Comparison of ENCODE assay signal across 14 mouse cellular contexts in genomic region chr5:32761566-32762140, GRCm38 (mm10). TPM values are rescaled to one million over a fixed set of nuclear protein-coding genes. Genes with fewer than 3 reads are reported as not detected.
DNase-seq lines count a peak whose midpoint lies in the region; ATAC-seq and TF ChIP-seq lines count a peak whose summit lies in the region.
"Had no signal": no experiment of that assay in that cellular context is flagged by ENCODE, and none has a peak within 500 bp of the region (broad histone marks: within the 10 kb centered on the region; RNA-seq: fewer than 3 reads in every experiment).

No protein-coding gene starts in this region.

- H3K36me3 ChIP-seq in intestine, embryonic 15.5 days, result peaks cover 11% of the 10 kb centered on the region; the same call in 1 of the 2 replicates
- H3K36me3 ChIP-seq in small intestine, adult 2 months (ENCODE audit: control insufficient read depth, insufficient read depth, low read length), result peaks cover 15% of the 10 kb centered on the region

- 78% methylated on average over 5 of the region's 5 CpGs for WGBS in intestine, embryonic 15.5 days
- 29% methylated on average over 5 of the region's 5 CpGs for WGBS in small intestine, adult 2 months

- H3K4me1 ChIP-seq in intestine, embryonic 15.5 days (replicated peaks), result peaks cover 3% of the 10 kb centered on the region; the same call in 1 of the 2 replicates
- H3K4me1 ChIP-seq in small intestine, adult 2 months (ENCODE audit: control insufficient read depth, insufficient read depth, insufficient read length, low read length), result peaks cover 10% of the 10 kb centered on the region; the same call in 1 of the 2 replicates
- H3K4me1 ChIP-seq: hindbrain, embryonic 10.5 days; neural tube, embryonic 15.5 days had no signal

- intact Hi-C loops in gastrocnemius, postnatal 14 days (cut with DNase I; ENCODE audit: low total_unique reads), result no loop called here

- H3K4me2 ChIP-seq in intestine, embryonic 15.5 days (replicated peaks), result no peak overlapping the region
- H3K4me2 ChIP-seq: neural tube, embryonic 15.5 days had no signal

- no peak for TF ChIP-seq CTCF in small intestine, adult 2 months (IDR thresholded peaks at IDR 0.05; ENCODE audit: extremely low read depth, insufficient read length, insufficient replicate concordance, low read depth, low read length)

- no peak overlapping the region for H3K4me3 ChIP-seq in intestine, embryonic 15.5 days (replicated peaks)
- H3K4me3 ChIP-seq in small intestine, adult 2 months (ENCODE audit: low read depth, low read length), result no peak overlapping the region
- H3K4me3 ChIP-seq: erythroblast, embryonic 14.5 days; hindbrain, embryonic 10.5 days; neural tube, embryonic 15.5 days had no signal

- peak; percentile 83 for ATAC-seq in common myeloid progenitor, adult 5-6 weeks (replicated peaks; ENCODE audit: low read depth, poor library complexity, severe bottlenecking)
- peak; percentile 52; the same call in 1 of the 2 replicates for ATAC-seq in intestine, embryonic 15.5 days
- ATAC-seq: midbrain, embryonic 16.5 days had no signal

- H3K9me3 ChIP-seq in intestine, embryonic 15.5 days, result no peaks in the 10 kb centered on the region
- H3K9me3 ChIP-seq: hindbrain, embryonic 10.5 days; neural tube, embryonic 15.5 days had no signal

- H3K27me3 ChIP-seq in intestine, embryonic 15.5 days (replicated peaks), result no peaks in the 10 kb centered on the region
- no peaks in the 10 kb centered on the region for H3K27me3 ChIP-seq in small intestine, adult 2 months (ENCODE audit: control insufficient read depth, insufficient read depth, low read length)
- H3K27me3 ChIP-seq: neural tube, embryonic 15.5 days had no signal

- no peak overlapping the region; the same call in 1 of the 2 replicates for H3K27ac ChIP-seq in intestine, embryonic 15.5 days
- peak overlapping the region; percentile 84 for H3K27ac ChIP-seq in small intestine, adult 2 months (ENCODE audit: insufficient read depth, low read depth, low read length)
- H3K27ac ChIP-seq: hindbrain, embryonic 10.5 days; neural tube, embryonic 15.5 days; stomach, postnatal 0 days had no signal

- H3K9ac ChIP-seq in intestine, embryonic 15.5 days, result no peak overlapping the region
- H3K9ac ChIP-seq: neural tube, embryonic 15.5 days had no signal

- no peak for TF ChIP-seq POLR2A in small intestine, adult 2 months (IDR thresholded peaks at IDR 0.05; ENCODE audit: low read depth, low read length)

- peak; percentile 21 to 35 for DNase-seq in kidney, postnatal 36 days
- DNase-seq in kidney, adult 8-10 months, result no peak
- no peak for DNase-seq in frontal cortex, postnatal 10 days (ENCODE audit: low spot score in 2 of 2)
- DNase-seq in gastrocnemius, postnatal 14 days, result no peak
- DNase-seq: cerebellum, postnatal 36 days; layer of hippocampus, postnatal 36 days had no signal

RNA-seq across cellular contexts. Expression of gene Pisd, which starts 23.8 kb away (rescaled TPM):
- 26.5 and 31.6 TPM in 2 replicates for total RNA-seq in common myeloid progenitor, adult 5-6 weeks (2017)
- 91.1 and 97.2 TPM in 2 replicates for polyA plus RNA-seq in intestine, embryonic 15.5 days (2015; fragmentation: Nextera tagmentation; extraction: Ambion mirVana)
- polyA plus RNA-seq in small intestine, adult 2 months (2012; rRNA removed), result 62.1 and 222 TPM in 2 replicates
- total RNA-seq in gastrocnemius, postnatal 14 days (2021), result 10 to 100 TPM; 19.1 to 20.5 TPM

Comparison
In these comparisons a context has a peak if more than half of its experiments do, and no peak if none do; other contexts are left out.
1. DNase-seq: peak in kidney, postnatal 36 days (2 of 2); none in kidney, adult 8-10 months (0 of 2), frontal cortex, postnatal 10 days (0 of 2) and gastrocnemius, postnatal 14 days (single experiment).